Mouse (Mus musculus) embryonic facial prominence, embryonic 15.5 days (tissue): ENCODE data around the gene Tmem120a. TPM values are rescaled to one million over a fixed set of nuclear protein-coding genes. Genes with fewer than 3 reads are reported as not detected.

ENCODE experiments used
- ATAC-seq: fragments of 200-750 bp; cut with Nextera tagmentation; 2 replicates; pipeline ENCODE4 v1.8.0; 2017; ENCODE audit warnings: low read depth, moderate TSS enrichment; ENCODE audit not compliant: insufficient number of reproducible peaks, low FRiP score, low TSS enrichment
- H3K27ac ChIP-seq: fragments of 300-500 bp; sonication (generic); replicated peaks from 2 replicates; pipeline ENCODE4 v1.5.1; 2015; ENCODE audit warnings: mild to moderate bottlenecking, inconsistent platforms
- H3K27me3 ChIP-seq: fragments of 300-500 bp; sonication (generic); 2 replicates; pipeline ENCODE4 v1.6.1; 2015; ENCODE audit warnings: inconsistent platforms
- H3K36me3 ChIP-seq: fragments of 300-500 bp; sonication (generic); 2 replicates; pipeline ENCODE4 v1.6.1; 2015; ENCODE audit warnings: mild to moderate bottlenecking, inconsistent platforms
- H3K4me1 ChIP-seq: fragments of 300-500 bp; sonication (generic); 2 replicates; pipeline ENCODE4 v1.6.1; 2015; ENCODE audit warnings: inconsistent platforms
- H3K4me2 ChIP-seq: fragments of 300-500 bp; sonication (generic); replicated peaks from 2 replicates; pipeline ENCODE4 v1.6.1; 2015; ENCODE audit warnings: mild to moderate bottlenecking, inconsistent platforms
- H3K4me3 ChIP-seq: fragments of 300-500 bp; sonication (generic); replicated peaks from 2 replicates; pipeline ENCODE4 v1.5.1; 2015; ENCODE audit warnings: mild to moderate bottlenecking, inconsistent platforms
- H3K9ac ChIP-seq: fragments of 300-500 bp; sonication (generic); 2 replicates; pipeline ENCODE4 v1.6.1; 2015; ENCODE audit warnings: inconsistent platforms
- H3K9me3 ChIP-seq: fragments of 300-500 bp; sonication (generic); replicated peaks from 2 replicates; pipeline ENCODE4 v1.6.1; 2016; ENCODE audit warnings: inconsistent platforms
- WGBS: fragments of 180-500 bp; shearing (Covaris S2); methylation state at CpG from one replicate; pipeline ENCODE4 v1.1.7; 2015; 5-methylcytosine and 5-hydroxymethylcytosine counted together
- polyA plus RNA-seq: library from polyadenylated mRNA; unstranded; fragments of >200 nt; fragmentation: Nextera tagmentation; extraction: Ambion mirVana; gene quantifications from 2 replicates; pipeline ENCODE4 v1.2.1, GENCODE M21; 2015

The Tmem120a gene
- 38.7 and 42.7 TPM in 2 replicates for polyA plus RNA-seq

DNA sequence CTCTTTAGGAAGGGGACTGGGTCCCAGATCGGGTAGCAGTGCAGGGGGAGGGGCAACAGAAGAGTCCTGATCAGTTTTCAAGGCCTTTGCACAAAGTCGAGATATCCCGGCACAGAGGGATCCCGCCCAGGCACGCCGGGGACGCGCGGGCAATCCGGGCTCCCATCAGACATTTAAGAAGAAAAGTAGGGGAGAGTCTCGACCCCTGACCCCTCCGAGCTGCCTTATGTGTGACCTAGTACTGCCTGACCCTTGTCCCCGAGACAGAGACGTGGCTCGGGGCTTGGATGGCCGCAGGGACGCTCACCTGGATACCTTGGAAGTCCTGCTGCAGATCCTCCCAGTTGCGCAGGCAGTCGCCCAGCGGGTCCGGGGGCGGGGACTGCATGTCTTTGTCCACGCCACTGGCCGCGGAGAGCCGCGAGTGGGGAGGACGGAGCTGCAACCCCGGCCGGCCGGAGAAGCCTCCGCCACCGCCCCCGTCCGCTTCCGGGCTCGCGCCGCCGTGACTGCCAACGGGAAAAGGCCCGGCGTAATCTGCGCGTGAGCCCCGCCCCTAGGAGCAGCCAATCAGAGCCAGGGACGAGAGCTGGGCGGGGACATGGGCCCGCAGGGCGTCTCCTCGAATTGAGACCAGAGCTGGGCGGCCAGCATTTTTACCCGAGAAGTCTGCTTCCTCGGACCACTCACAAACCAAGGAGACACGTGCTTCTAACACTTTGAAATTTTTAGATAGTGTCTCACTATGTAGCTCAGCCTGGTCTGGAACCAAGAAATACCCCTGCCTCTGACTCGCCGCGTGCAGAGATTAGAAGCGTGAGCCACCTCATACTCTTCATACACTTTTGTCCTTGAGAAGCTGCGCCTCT is at the start of gene Tmem120a:
Gene Tmem120a (minus strand): TSS at position 708 of the 869 bp plus-strand sequence.
- peak within 1 kb of the TSS; percentile 80 for H3K4me3 ChIP-seq
- under 1% methylated on average over 60 of the region's 60 CpGs for WGBS

DNA sequence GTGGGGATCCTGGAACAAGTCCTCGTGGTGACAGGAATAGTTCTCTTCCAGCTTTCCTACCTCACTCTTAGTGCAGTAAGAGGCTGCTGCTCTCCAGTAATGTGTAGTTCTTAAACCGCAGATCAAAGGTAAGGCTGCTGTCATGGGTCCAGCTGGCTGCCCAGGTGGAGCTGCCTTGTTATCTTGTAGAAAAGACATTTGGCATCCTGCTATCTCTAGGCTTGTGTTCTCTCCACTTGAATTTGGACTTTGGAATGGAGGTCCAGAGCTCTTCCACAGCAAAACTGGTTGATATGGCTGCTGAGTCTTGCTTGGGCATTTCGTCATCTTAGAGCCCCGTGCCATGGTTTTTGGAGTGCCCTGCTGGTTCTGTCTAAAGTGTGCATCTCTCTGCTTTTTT is 38.7 kb upstream of the Tmem120a start:
- H3K27ac ChIP-seq: no peak overlapping the region
- no peak overlapping the region for H3K4me3 ChIP-seq
- H3K4me2 ChIP-seq: no peak overlapping the region
- no peaks in the 10 kb centered on the region for H3K27me3 ChIP-seq
- 90% methylated on average over 4 of the region's 4 CpGs for WGBS
- H3K9ac ChIP-seq: no peak overlapping the region
- H3K4me1 ChIP-seq: peaks cover 23% of the 10 kb centered on the region
- H3K36me3 ChIP-seq: peaks cover 67% of the 10 kb centered on the region
- ATAC-seq: no peak
- H3K9me3 ChIP-seq: no peaks in the 10 kb centered on the region

More for the DNA sequence above, at the start of gene Tmem120a:
- Histone ChIP-seq H3K27me3 (no peaks in the 10 kb centered on the region), H3K27ac (peak within 1 kb of the TSS; percentile 79), H3K36me3 (peaks cover 7% of the 10 kb centered on the region; the same call in 1 of the 2 replicates), H3K4me2 (peak within 1 kb of the TSS; percentile 93), H3K9ac (peak within 1 kb of the TSS; percentile 70), H3K4me1 (peaks cover 25% of the 10 kb centered on the region), H3K9me3 (0 out of 2 replicates have a peak, but pooled peaks cover 4% of the 10 kb centered on the region)
- ATAC-seq: peak; percentile 93

DNA sequence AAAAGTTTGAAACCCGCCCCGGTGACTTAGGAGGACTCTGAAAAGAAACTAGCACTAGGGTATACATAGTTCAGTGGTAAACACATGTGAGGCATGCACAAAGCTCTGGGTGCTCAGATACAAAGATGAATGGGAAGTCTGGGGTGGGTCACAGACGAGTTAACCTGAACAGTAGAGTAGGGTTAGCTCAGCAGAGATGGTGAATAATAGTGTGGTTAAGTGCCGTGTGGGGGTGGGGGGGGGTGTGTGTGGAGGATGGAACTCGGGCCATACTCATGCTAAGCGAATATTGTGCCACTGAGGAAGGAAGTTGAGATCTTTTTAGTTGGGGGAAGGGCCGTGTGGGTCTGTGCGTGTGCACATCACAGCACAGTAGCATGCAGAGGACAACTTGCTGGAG is 36.1 kb upstream of the Tmem120a start:
- H3K4me1 ChIP-seq: peaks cover 29% of the 10 kb centered on the region
- H3K4me2 ChIP-seq: no peak overlapping the region
- no peak overlapping the region for H3K27ac ChIP-seq
- H3K9ac ChIP-seq: no peak overlapping the region
- no peak for ATAC-seq
- 81% methylated on average over 8 of the region's 8 CpGs for WGBS
- no peaks in the 10 kb centered on the region for H3K9me3 ChIP-seq
- no peak overlapping the region for H3K4me3 ChIP-seq
- peaks cover 41% of the 10 kb centered on the region for H3K36me3 ChIP-seq
- no peaks in the 10 kb centered on the region for H3K27me3 ChIP-seq

DNA sequence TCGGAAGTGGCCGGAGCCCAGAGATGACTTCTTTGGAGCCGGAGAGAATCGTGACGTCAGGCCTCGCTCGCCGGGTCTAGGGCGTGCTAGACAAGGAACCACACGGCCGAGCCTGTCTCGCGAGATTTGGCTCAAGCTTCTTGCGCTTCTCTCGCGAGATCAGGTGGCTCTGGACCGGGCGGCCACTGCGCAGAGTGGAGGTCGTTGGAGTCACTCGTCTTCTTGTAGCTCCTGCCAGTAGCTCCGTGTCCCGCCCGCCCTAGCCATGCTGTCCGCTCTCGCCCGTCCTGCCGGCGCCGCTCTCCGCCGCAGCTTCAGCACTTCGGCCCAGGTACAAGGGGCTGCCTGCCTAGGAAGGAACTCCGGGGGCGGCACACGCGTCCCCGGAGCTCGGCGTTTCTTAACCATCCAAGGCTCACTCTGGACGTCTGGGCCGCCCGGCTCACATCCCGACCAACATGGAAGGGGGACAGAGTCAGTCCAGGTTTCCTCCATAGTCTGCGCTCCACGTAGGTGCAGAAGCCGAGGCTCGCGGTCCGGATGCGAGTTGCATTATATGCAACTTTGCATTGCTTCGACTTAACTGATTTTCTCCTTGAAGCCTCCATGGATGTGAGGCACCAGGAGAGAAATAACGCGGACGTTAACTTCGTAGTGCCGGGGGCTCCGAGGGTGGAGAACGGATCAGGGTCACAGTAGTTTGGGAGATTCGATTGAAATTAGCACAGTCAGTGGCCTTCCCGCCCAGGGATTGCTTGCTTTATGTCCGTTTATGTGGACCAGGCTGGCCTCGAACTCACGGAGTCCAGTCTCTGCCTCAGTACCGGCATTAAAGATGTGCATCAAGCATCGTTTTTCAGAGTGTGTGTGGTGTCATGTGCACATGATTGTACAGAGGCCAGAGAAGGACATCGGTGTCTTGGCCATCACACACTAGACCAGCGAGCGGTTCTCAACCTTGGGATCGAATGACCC is 34.5 kb upstream of the Tmem120a start, which contains the start of gene Mdh2:
Gene Mdh2 (plus strand): TSS at position 10 of the 975 bp plus-strand sequence.
- Histone ChIP-seq H3K9me3 (no peaks in the 10 kb centered on the region), H3K4me3 (peak within 1 kb of the TSS; percentile 95), H3K27me3 (no peaks in the 10 kb centered on the region), H3K27ac (peak within 1 kb of the TSS; percentile 96), H3K9ac (peak within 1 kb of the TSS; percentile 96), H3K36me3 (peaks cover 25% of the 10 kb centered on the region), H3K4me2 (peak within 1 kb of the TSS; percentile 76), H3K4me1 (peaks cover 29% of the 10 kb centered on the region)
- ATAC-seq: peak; percentile 97
- under 1% methylated on average over 70 of the region's 70 CpGs for WGBS

DNA sequence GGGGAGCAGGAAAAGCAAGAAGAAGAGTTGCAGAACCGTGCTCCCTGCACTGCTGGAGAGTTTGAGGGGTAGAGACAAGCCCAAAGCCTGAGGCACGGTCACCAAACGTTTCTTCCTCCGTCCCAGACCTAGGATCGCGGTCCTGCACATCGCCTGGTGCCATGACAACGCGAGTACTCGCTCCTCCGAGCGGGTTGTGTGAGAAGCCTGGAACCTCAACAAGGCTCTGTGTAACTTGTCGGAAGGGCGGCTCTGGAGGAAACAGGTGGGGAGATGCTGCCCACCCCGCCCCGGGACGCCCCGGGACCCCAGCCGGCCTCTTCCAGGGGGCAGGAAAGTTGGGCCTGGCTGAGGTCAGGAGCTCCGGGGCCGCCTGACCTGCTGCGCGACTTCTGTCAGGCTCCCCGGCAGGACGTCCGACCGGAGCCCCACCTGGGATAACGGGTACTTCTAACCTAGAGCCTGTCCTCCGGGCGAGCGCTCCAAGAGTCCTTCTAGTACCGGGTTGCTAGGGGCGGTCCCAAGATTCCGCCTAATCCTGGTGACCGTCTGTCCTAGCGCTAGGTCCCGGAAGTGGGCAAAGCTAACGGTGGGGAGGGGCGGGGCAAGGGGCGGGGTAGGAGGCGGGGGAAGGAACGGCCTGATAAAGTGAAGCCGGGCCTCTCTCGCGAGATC is 33.7 kb upstream of the Tmem120a start, which contains the start of gene Styxl1:
Gene Styxl1 (minus strand): TSS at position 590 of the 675 bp plus-strand sequence.
- Histone ChIP-seq H3K4me1 (peaks cover 29% of the 10 kb centered on the region), H3K36me3 (peaks cover 17% of the 10 kb centered on the region), H3K4me3 (peak within 1 kb of the TSS; percentile 95), H3K9me3 (no peaks in the 10 kb centered on the region), H3K4me2 (peak within 1 kb of the TSS; percentile 76), H3K27me3 (no peaks in the 10 kb centered on the region), H3K27ac (peak within 1 kb of the TSS; percentile 96), H3K9ac (peak within 1 kb of the TSS; percentile 96)
- WGBS: under 1% methylated on average over 45 of the region's 45 CpGs
- ATAC-seq: peak; percentile 8; the same call in 1 of the 2 replicates

DNA sequence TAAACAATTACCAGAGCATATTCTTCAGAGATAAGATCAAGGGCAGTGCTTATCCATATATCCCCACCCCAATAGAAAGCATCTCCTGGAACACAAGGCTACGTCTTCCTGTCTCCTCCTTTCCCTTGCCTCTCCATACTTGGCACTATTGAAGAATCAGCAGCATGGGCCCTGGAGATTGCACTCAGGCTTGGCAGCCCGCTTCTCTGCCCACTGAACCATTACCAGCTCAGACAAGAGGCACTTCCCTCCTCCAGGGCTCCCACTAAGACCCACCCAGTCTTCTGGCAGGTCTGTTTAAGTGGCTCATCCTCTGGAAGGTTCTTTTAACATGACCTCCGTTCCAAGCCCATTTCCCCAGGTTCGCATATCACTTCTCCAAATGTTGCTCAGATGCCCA is 32.3 kb upstream of the Tmem120a start:
- Histone ChIP-seq H3K9ac (no peak overlapping the region), H3K9me3 (no peaks in the 10 kb centered on the region), H3K4me2 (no peak overlapping the region), H3K4me3 (no peak overlapping the region), H3K36me3 (peaks cover 5% of the 10 kb centered on the region; the same call in 1 of the 2 replicates), H3K27ac (no peak overlapping the region), H3K27me3 (no peaks in the 10 kb centered on the region), H3K4me1 (peaks cover 29% of the 10 kb centered on the region)
- 85% methylated on average over 4 of the region's 4 CpGs for WGBS
- ATAC-seq: no peak

DNA sequence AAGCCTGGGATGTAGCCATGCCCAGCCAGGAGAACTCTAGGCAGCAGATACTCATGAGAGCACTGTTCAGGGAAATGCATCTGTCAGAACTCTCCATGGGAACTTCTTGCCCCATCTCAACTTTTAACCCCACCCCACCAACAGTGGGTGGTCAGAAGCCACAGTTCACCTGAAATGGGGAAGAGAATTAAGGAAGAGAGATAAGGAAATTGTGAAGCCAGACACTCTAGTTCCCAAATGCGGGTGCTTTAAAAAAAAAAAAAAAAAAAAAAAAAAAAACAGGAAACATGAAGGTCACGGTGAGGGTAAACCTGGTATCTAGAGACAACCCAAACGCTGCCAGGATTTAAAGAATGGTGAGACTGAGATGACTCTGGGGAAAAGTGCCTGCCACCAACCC is 28.3 kb upstream of the Tmem120a start:
- no peak for ATAC-seq
- H3K9ac ChIP-seq: no peak overlapping the region

DNA sequence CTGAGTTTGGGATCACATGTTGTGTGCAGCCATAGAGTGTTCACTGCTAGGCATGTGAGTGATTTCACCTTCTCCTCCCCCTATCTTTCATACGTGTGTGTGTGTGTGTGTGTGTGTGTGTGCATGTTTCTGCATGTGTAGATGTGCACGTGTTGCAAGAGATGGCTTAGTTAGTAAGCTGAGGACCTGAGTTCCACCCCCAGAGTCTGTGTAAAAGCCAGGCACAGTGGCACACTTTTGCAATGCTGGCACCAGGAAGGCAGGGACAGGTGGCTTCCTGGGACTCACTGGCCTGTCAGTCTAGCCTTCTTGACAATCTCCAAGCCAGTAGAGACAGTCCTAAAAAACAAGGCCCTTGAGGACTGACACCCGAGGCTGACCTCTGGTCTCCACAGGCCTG is 20.7 kb upstream of the Tmem120a start:
- H3K9ac ChIP-seq: no peak overlapping the region
- no peaks in the 10 kb centered on the region for H3K4me1 ChIP-seq
- H3K27me3 ChIP-seq: no peaks in the 10 kb centered on the region
- no peak for ATAC-seq
- 62% methylated on average over 3 of the region's 3 CpGs for WGBS
- H3K36me3 ChIP-seq: no peaks in the 10 kb centered on the region
- no peak overlapping the region for H3K4me2 ChIP-seq
- H3K27ac ChIP-seq: no peak overlapping the region
- H3K4me3 ChIP-seq: no peak overlapping the region
- H3K9me3 ChIP-seq: no peaks in the 10 kb centered on the region

More for the DNA sequence above, 28.3 kb upstream of the Tmem120a start:
- WGBS: 40% methylated on average over 3 of the region's 3 CpGs
- no peak overlapping the region for H3K4me3 ChIP-seq
- H3K36me3 ChIP-seq: no peaks in the 10 kb centered on the region
- peaks cover 3% of the 10 kb centered on the region for H3K4me1 ChIP-seq
- no peaks in the 10 kb centered on the region for H3K27me3 ChIP-seq
- H3K4me2 ChIP-seq: no peak overlapping the region
- no peaks in the 10 kb centered on the region for H3K9me3 ChIP-seq
- H3K27ac ChIP-seq: no peak overlapping the region

DNA sequence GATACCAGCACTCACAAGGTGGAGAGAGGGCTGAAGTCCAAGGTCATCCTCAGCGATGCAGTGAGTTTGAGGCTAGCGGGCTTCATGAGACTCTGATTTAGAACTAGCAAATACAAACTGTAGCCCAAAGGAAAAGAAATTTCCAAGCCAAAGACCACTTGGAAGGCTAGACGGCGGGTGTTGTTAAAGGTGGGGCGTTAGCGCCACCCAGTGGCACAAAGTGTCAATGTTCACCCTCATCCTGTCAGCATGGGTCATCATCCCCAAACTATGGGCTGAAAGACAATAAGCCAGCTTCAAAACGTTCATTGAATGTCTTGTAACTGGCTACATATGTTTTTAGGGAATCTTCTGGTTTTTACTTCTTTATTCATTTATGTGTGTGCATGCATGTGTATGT is 19.3 kb upstream of the Tmem120a start:
- Histone ChIP-seq H3K36me3 (no peaks in the 10 kb centered on the region), H3K4me1 (no peaks in the 10 kb centered on the region), H3K9me3 (no peaks in the 10 kb centered on the region), H3K27me3 (no peaks in the 10 kb centered on the region), H3K4me2 (no peak overlapping the region), H3K4me3 (no peak overlapping the region), H3K27ac (no peak overlapping the region), H3K9ac (no peak overlapping the region)
- WGBS: 5% methylated on average over 7 of the region's 7 CpGs
- no peak for ATAC-seq

DNA sequence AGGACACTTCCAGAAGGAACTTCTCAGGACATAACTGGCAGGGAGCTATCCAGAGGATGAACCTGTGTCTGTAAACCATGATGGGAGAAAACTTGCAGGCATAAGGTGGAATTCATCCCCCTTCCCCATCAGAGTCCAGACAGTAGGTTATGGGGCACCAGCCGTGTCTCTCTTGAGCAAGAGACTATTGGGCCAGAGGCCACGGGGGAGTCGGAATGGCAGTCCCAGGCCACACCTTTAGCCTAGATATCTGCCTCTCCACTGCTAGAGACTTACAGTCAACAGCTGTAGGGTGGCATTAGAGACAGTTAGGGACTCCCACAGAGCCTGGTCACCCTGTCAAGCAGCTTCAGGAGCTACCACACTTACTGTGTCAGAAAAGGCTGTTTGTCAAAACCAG is 17.6 kb upstream of the Tmem120a start:
- Histone ChIP-seq H3K9ac (no peak overlapping the region), H3K4me2 (no peak overlapping the region), H3K36me3 (no peaks in the 10 kb centered on the region), H3K4me1 (no peaks in the 10 kb centered on the region), H3K27me3 (no peaks in the 10 kb centered on the region), H3K9me3 (no peaks in the 10 kb centered on the region), H3K27ac (no peak overlapping the region), H3K4me3 (no peak overlapping the region)
- 78% methylated on average over 3 of the region's 3 CpGs for WGBS
- no peak for ATAC-seq
